Mouse (Mus musculus) spleen, adult 2 months (tissue): ENCODE measurements around the gene Gm4450.
"Not testable (repeated sequence)": the region's sequence is repeated elsewhere in the genome, so short reads cannot be mapped to it uniquely, and the experiment has no call there.

ENCODE experiments used
- CTCF ChIP-seq: fragments of 200-500 bp; IDR thresholded peaks from 2 replicates; pipeline ENCODE4 v1.5.1; 2011; ENCODE audit warnings: mild to moderate bottlenecking, inconsistent platforms; ENCODE audit not compliant: insufficient read depth, insufficient read length, insufficient replicate concordance; ENCODE audit errors: extremely low read depth
- POLR2A ChIP-seq: fragments of 200-500 bp; IDR thresholded peaks from 2 replicates; pipeline ENCODE4 v1.6.1; 2011; ENCODE audit warnings: low read depth, low read length, inconsistent platforms

DNA sequence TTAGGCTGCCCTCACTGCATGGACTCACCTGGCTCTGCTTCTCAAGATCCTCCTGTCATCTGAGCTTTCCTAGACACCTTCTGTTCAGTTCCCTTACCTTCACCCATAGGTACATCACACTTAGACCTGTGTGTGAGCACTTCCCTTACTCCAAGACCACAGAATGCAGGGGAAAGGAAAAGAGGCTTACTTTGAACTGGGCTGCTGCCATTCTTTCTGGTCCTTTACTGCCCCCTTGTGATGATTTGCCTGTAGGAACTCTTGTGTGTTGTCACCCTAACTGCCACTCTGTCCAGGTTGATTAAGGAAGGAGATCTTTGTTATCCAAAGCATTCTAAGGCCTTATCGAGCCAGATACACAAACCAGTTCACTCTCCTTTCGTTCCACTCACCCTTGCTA lies 39.8 kb upstream of the Gm4450 start:
- TF ChIP-seq CTCF, POLR2A: not testable (repeated sequence)
